Mouse (Mus musculus) layer of hippocampus, adult 11-12 months (tissue): ENCODE measurements at regions not wholly inside any gene's neighbourhood (a gene's known extent, or its start where the extent isn't known, plus 50 kb on each side); places are given as distances from the start of the nearest gene placed in this dataset.

Source experiments
- DNase-seq: peaks from one replicate; pipeline ENCODE4 v3.0.0; 2022; ENCODE audit warnings: low spot score

GRCm38 (mm10) chr8:125367374-125367773 is 202.2 kb downstream of the Sipa1l2 start:
- no peak for DNase-seq

GRCm38 (mm10) chr8:125365004-125365403 is 204.6 kb downstream of the Sipa1l2 start:
- DNase-seq: peak; percentile 72

GRCm38 (mm10) chr8:125359456-125359855 is 210.2 kb downstream of the Sipa1l2 start:
- DNase-seq: no peak

GRCm38 (mm10) chr8:125357759-125358158 is 211.8 kb downstream of the Sipa1l2 start:
- DNase-seq: no peak

GRCm38 (mm10) chr8:125355059-125355509 is 214.5 kb downstream of the Sipa1l2 start:
- no peak for DNase-seq

GRCm38 (mm10) chr8:125352276-125352675 is 217.3 kb downstream of the Sipa1l2 start:
- DNase-seq: no peak

- DNase-seq: no peak
These were observed 218.0 kb downstream of the Sipa1l2 start for GRCm38 (mm10) chr8:125351486-125352032.

- no peak for DNase-seq
These were observed 220.2 kb downstream of the Sipa1l2 start for GRCm38 (mm10) chr8:125349290-125350025.

- no peak for DNase-seq
These were observed 223.4 kb downstream of the Sipa1l2 start for GRCm38 (mm10) chr8:125346182-125346581.

- DNase-seq: peak; percentile 40
These were observed 224.0 kb downstream of the Sipa1l2 start for GRCm38 (mm10) chr8:125345571-125345970.

- DNase-seq: no peak
These were observed 225.7 kb downstream of the Sipa1l2 start for GRCm38 (mm10) chr8:125343867-125344266.

- DNase-seq: no peak
These were observed 227.1 kb downstream of the Sipa1l2 start for GRCm38 (mm10) chr8:125342521-125342920.

GRCm38 (mm10) chr8:125341606-125342005 is 228.0 kb downstream of the Sipa1l2 start:
- DNase-seq: no peak

- DNase-seq: no peak
These were observed 231.4 kb downstream of the Sipa1l2 start for GRCm38 (mm10) chr8:125338222-125338621.

- no peak for DNase-seq
These were observed 232.0 kb downstream of the Sipa1l2 start for GRCm38 (mm10) chr8:125337444-125338077.

GRCm38 (mm10) chr8:125336799-125337198 is 232.8 kb downstream of the Sipa1l2 start:
- no peak for DNase-seq

GRCm38 (mm10) chr8:125335575-125336370 is 233.8 kb downstream of the Sipa1l2 start:
- no peak for DNase-seq

GRCm38 (mm10) chr8:125335171-125335570 is 234.4 kb downstream of the Sipa1l2 start:
- no peak for DNase-seq

- DNase-seq: no peak
These were observed 239.0 kb downstream of the Sipa1l2 start for GRCm38 (mm10) chr8:125330638-125331037.

GRCm38 (mm10) chr8:125328650-125329049 is 241.0 kb downstream of the Sipa1l2 start:
- DNase-seq: no peak

- DNase-seq: no peak
These were observed 241.9 kb downstream of the Sipa1l2 start for GRCm38 (mm10) chr8:125327551-125328262.

GRCm38 (mm10) chr8:125327006-125327405 is 242.6 kb downstream of the Sipa1l2 start:
- no peak for DNase-seq
